Mouse (Mus musculus) frontal cortex, postnatal 25 days (tissue): ENCODE measurements around the gene Tgif2.
"Not testable (repeated sequence)": the region's sequence is repeated elsewhere in the genome, so short reads cannot be mapped to it uniquely, and the experiment has no call there.

Experiments
- DNase-seq, 2 experiments: peaks; one replicate each; pipeline ENCODE4 v3.0.0; 2022; ENCODE audit warnings: low spot score in 2 of 2

Gene Tgif2

DNA sequence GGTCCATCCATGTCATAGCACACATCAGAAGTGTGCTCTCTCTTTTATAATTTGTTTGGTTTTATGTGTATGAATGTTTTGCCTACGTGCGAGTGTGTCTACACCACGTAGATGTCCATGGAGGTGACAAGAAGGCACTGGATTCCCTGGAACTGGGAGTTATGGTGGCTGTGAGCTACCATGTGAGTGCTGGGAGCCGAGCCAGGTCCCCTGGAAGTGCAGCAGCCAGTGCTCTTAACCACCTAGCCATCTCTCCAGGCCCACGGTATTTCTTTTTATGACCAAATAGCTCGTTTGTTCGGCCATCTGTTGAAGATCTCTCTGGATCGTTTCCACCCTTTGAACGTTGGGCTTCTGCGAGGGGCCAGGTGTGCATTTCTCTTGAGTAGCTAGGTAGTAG, 3.5 kb downstream of the Tgif2 start:
- no peak for DNase-seq

DNA sequence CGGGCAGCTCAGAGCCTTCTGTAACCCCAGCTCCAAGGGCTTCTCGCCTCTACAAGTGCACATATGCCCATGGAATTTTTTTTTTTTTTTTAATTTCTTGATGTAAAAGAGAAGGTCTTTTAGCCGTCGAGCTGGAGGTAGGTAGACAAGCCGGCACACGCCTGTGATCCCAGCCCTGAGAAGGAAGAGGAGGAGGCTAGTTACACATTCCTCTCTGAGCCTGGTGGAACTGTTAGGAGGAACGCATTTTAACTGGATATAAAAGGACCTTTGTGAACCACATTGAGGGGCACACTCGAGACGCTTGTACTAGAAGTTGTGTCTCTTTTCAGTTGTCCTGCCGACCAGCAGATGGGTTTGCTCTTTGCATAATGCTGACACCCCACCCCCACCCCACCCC, 4.9 kb downstream of the Tgif2 start:
- DNase-seq = no peak

GRCm38 (mm10) chr2:156847653-156848052, 7.8 kb downstream of the Tgif2 start:
- no peak for DNase-seq

DNA sequence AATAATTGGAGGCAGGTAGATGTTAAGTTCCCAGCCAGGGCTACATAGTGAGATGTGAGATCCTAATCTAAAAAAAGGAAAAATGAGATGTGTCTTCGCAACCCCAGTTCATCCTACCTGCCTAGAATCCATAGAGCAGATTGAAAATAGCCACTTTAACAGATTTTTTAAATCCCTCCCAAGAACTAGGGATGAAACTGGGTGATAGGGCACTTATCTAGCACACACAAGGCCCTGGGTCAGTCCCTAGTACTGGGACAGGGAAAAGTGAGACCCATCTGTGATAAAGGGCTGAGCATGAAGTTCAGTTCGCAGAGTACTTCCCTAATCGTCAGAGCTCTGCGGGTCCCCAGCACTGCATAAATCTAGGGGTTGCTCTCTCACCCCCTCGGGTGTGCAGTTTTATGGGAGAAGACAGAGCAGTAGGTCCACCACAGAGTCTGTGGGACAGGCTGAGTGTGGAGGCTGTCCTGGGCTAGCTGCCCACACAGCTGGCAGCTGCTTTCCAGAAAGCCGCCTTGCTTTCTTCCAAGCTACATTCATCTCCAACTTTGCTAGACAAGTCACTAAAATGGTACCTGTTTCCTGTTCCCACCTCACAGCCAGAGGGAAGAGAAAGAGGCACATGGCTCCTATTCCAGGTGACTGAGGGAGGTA, 8.8 kb downstream of the Tgif2 start:
- no peak for DNase-seq

- no peak for DNase-seq
Observed at GRCm38 (mm10) chr2:156850505-156850904, 10.7 kb downstream of the Tgif2 start.

DNA sequence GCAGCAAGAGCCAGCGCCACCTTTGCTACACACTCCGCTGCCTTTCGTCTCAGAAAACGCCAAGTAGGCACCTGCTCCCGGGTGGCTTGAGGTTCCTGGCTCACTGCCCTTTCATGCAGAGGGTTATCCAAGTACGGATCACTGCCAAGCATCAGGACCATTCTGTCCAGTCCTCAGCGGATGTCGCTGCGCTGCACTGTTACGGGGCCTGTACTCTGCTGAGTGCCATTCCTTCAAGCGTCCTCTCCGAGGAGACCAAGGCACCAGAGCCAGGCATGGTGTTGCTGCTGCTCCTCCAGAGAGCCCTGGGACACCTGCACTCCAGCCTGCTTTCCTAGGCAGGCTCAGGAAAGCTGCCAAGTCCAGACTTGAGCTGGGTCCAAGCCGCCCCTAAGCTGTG, 13.8 kb downstream of the Tgif2 start:
- not testable (repeated sequence) for DNase-seq

DNA sequence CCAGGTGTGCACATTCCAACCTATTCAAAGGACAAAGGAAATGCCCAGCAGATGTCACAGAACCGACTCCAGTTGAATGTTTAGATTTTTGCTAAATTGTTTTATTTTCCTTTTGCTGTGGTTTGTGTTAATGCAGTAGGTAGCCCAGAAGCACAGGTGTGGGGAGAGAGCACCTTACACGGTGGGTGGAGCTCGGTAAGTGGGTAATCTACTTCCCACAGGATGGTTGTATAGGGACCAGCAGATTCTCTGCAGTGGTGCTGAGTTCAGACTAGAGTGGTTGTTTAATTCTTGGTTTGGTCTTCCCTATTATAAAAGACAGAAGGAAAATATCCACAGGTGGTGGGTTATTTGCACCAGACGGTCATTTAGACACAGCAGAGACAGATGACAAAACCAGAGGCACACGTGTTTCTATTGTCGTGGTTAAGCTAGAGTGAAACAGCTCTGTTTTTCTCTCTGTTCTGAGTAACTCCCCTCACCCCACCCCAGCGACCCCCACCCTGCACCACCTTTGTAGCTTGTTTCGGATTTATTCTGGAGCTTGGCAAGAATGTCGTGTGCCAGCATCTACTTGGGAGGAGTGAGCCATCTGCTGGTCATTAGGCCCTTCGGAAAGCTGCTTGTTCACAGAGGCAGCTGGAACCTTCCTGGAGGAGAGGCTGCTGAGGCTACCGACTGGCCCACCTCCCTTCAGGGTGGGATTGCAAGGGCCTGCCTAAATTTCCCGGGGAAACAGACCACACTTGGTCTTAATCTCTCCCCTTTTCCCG, 14.4 kb downstream of the Tgif2 start:
- DNase-seq = not testable (repeated sequence)

DNA sequence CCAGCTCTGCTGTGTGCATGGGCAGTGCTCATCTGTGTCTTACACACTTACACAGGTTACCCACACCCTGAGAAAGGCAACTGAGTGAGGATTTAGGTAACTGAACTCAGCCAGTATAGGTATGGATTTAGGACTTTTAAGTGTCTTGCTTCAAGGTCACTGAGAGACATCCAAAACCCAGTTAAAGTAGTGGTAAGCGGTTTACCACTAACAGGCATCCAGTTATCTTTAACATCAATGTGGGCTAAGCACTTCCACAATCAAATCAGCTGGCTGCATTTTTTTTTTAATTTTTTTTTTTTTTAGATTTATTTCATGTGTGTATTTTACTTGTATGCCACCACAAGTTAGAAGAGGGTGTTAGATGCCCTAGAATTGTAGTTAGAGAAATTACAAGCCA, 16.5 kb downstream of the Tgif2 start:
- DNase-seq = no peak

DNA sequence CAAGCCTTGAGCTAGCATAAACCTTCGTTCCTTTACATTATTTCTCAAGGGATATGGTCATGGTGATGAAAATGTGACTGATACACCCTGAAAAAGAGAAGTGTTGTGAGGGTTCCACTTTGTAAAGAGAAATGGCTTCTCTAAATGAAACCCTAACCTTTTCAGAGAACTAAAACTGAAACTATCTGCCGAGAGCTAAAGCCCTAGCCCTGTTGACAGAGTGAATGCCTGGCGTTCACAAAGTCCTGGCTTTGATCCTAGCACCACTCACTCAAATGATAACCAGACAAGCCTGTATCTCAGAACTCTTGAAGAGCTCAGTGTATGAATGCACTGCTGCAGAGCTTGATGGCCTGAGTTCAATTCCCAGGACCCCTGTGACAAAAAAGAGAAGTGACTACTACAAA, 17.6 kb downstream of the Tgif2 start:
- no peak for DNase-seq

- no peak for DNase-seq
Observed at GRCm38 (mm10) chr2:156857835-156858234, 18.0 kb downstream of the Tgif2 start, which contains the start of gene 4930518I15Rik. Gene 4930518I15Rik, minus strand, starts transcription at chr2:156857946.

DNA sequence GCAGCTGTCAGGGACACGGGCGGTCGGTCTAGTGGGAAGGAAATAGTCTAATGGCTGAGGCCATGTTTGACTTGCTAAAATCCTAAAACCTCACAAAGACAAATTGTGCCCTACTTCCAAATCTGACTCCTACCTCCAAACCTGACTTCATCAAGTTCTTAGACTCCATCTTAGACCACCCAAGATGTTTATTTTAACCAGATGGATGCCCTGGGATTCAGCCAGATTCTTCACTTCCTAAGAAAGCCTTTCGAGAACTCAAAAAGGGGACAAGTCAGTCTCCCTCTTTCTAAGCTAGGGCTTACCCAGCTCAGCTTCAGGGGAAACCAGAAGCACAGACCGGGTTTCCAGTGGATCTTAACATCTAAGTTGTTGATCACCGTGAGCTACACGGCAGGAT, 18.9 kb downstream of the Tgif2 start:
- DNase-seq = no peak

- DNase-seq = no peak
Observed at GRCm38 (mm10) chr2:156862041-156862717, 22.4 kb downstream of the Tgif2 start.

DNA sequence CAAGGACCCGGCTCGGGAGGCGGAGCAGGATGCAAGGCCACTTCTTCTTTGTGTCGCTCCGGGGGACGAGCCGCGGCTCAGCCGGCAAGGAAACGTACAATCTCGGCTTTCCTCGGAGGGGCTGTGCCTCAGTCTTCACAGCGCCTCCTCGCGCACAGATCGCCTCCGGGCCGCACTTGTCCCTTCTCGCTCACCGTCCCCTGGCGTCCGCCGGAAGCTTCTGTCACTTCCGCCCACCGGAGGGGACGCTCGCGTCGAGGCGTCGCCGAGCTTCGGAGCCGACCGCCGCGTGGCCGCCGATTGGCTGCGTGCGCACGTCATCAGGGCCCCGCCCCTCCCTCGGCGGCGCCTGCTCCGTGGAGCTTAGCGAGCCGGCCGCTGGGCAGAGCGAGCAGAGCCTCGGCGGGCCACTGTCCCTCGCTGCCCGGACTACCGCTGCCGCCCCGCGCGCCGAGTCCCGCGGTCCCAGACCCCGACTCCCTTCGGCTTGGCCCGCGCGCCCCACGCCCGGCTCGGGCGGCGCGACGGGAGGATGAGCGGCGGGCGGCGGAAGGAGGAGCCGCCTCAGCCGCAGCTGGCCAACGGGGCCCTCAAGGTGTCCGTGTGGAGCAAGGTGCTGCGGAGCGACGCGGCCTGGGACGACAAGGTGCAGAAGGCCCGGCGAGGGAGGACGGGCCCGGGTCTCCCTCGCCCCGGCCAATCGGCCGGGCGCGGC, 23.1 kb downstream of the Tgif2 start, which contains the start of gene Rab5if:
Gene Rab5if, plus strand, starts transcription at position 357 of the 715 bp plus-strand sequence.
- DNase-seq = peak; percentile 93 to 97

DNA sequence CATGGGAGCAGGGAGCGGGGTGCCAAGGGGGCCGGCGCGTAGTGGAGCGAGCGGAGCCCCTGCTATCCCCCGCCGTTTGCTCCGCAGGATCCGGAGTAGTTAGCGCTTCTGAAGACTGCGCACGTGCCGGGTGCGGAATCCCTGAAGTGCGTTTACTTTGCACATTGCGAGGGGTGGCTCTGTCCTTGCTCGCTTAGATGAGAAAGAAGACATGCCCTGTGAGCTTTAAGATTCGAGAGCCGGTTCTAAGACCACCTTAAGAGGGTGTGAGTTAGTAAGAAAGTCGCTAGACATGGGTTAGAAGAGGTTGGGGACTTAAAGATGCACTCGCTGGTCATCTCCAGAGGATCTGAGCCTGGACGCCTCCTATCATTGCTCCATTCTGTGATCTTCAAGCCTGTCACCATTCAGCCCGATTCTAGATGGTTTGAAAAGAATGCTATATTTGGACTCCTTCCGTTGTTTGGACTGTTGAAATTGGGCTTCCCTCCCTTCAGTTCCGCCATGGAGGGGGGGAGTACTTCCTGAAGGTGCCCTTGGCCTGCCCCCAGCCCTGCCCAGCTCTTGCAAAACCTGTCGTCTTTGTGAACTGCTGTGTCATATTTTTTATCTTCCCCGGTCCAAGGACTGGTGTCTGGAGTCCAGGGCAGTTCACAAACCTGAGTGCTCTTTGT, 23.8 kb downstream of the Tgif2 start:
- DNase-seq = no peak

GRCm38 (mm10) chr2:156864481-156864880, 24.7 kb downstream of the Tgif2 start:
- no peak for DNase-seq

DNA sequence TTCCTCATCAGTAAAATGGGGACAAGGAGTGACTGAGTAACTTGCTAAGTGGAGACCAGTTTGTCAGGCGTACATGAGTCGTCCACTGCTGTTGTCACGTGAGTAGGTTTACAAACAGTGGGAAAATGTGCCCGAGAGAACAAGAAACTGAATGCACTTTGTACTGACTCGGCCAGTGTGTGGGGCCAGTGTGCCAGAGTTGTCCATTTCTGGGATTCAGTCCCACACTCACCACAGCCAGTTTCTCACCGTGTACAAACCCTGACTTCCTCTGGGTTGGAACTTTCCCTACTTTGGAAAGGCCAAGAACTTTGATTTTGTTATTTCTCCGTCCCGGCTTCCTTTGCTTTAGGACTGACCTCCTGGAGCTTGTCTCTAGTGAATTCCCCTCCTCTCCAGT, 29.2 kb downstream of the Tgif2 start:
- no peak for DNase-seq

DNA sequence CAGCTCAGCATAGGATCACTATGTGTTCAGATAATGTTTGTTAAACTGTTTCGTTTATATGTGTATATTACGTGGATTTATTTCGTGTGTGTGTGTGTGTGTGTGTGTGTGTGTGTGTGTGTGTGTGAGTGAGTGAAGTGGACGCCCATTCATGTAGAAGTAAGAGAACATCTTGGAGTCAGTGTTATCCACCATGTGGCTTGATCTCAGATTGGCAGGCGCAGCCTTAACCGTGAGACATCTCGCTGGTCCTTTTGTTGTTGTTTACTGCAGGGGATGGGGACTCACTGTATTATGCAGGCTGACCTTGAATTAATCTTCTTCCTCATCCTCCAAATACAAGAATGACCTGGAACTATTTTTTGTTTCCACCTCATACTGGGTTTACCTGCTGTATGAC, 29.7 kb downstream of the Tgif2 start:
- no peak for DNase-seq

- no peak for DNase-seq
Observed at GRCm38 (mm10) chr2:156870519-156870918, 30.7 kb downstream of the Tgif2 start.

DNA sequence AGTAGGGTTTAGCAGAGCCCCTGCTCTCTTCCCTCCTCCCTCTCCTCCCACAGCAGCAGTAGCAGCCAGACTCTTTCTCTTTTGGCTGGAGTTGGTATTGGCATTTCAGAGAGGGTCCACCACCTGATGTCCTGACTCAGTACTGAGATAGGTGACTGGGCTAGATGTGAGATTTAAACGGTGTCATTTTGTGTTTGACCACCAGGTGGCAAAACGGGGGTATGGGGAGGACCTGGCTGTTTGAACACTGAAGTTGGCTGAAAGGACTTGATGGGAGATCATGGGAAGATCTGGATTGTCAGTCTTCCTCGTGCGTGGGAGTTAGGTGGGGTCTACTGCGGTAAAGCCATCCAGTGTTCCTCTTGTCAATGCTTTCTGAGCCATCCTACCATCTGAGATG, 33.8 kb downstream of the Tgif2 start:
- peak in 1 of 2 experiments; percentile 29 for DNase-seq

GRCm38 (mm10) chr2:156874047-156874759, 34.4 kb downstream of the Tgif2 start:
- no peak for DNase-seq
